ENCODE assay signal across 15 mouse cellular contexts in the genomic region with DNA sequence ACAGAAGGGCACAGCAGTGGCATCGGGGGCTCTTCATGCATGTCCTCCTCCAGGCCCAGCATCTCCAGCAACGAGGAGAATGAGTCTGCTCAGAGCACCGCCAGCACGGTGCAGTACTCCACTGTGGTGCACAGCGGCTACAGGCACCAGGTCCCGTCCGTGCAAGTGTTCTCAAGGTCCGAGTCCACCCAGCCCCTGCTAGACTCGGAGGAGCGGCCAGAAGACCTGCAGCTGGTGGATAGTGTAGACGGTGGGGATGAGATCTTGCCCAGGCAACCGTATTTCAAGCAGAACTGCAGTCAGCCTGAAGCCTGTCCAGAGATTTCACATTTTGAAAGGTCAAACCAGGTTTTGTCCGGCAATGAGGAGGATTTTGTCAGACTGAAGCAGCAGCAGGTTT.
"Had no signal": no experiment of that assay in that cellular context is flagged by ENCODE, and none has a peak within 500 bp of the region (broad histone marks: within the 10 kb centered on the region; RNA-seq: fewer than 3 reads in every experiment).

No protein-coding gene starts in this region.

- H3K4me1 ChIP-seq: liver, embryonic 15.5 days; lung, embryonic 15.5 days; midbrain, embryonic 13.5 days; midbrain, embryonic 15.5 days; neural tube, embryonic 12.5 days; stomach, embryonic 15.5 days had no signal

- H3K27me3 ChIP-seq: liver, embryonic 15.5 days; lung, embryonic 15.5 days; midbrain, embryonic 13.5 days; midbrain, embryonic 15.5 days; neural tube, embryonic 12.5 days; stomach, embryonic 15.5 days had no signal

- H3K9me3 ChIP-seq: liver, embryonic 15.5 days; lung, embryonic 15.5 days; midbrain, embryonic 13.5 days; midbrain, embryonic 15.5 days; neural tube, embryonic 12.5 days; stomach, embryonic 15.5 days had no signal

- H3K4me3 ChIP-seq: liver, embryonic 15.5 days; lung, embryonic 15.5 days; midbrain, embryonic 13.5 days; midbrain, embryonic 15.5 days; neural tube, embryonic 12.5 days; stomach, embryonic 15.5 days had no signal

- ATAC-seq: liver, postnatal 0 days; lung, postnatal 0 days; midbrain, embryonic 13.5 days; midbrain, embryonic 15.5 days had no signal

- DNase-seq: liver, postnatal 0 days; lung, adult 2 months; lung, postnatal 14 days; lung, postnatal 36 days; right cerebral cortex, postnatal 14 days; thymus, adult 2 months; thymus, postnatal 25 days; thymus, postnatal 4 days had no signal
